Mouse (Mus musculus) forebrain, embryonic 11.5 days (tissue): ENCODE results near the gene Eif4a3. TPM values are rescaled to one million over a fixed set of nuclear protein-coding genes. Genes with fewer than 3 reads are reported as not detected.
A peak's percentile ranks its signal among the peaks of the same experiment; 100 is the strongest.
"Not testable (repeated sequence)": the region's sequence is repeated elsewhere in the genome, so short reads cannot be mapped to it uniquely, and the experiment has no call there.

Source experiments
- ATAC-seq: fragments of 200-750 bp; cut with Nextera tagmentation; replicated peaks from 2 replicates; pipeline ENCODE4 v1.8.0; 2017; ENCODE audit warnings: moderate TSS enrichment; ENCODE audit not compliant: low FRiP score
- DNase-seq: peaks from one replicate; pipeline ENCODE4 v3.0.0-alpha.2; 2017; ENCODE audit warnings: low spot score
- H3K27ac ChIP-seq: fragments of 300-500 bp; sonication (generic); 2 replicates; pipeline ENCODE4 v1.5.1; 2014; ENCODE audit warnings: low read depth, low read length
- H3K27me3 ChIP-seq: fragments of 300-500 bp; sonication (generic); 2 replicates; pipeline ENCODE4 v1.6.1; 2014; ENCODE audit warnings: mild to moderate bottlenecking, low read length, mixed read lengths; ENCODE audit not compliant: control insufficient read depth, insufficient read depth
- H3K36me3 ChIP-seq: fragments of 300-500 bp; sonication (generic); 2 replicates; pipeline ENCODE4 v1.6.1; 2014; ENCODE audit warnings: mild to moderate bottlenecking, low read length, moderate library complexity, mixed read lengths; ENCODE audit not compliant: control insufficient read depth, insufficient read depth
- H3K4me1 ChIP-seq: fragments of 300-500 bp; sonication (generic); replicated peaks from 2 replicates; pipeline ENCODE4 v1.6.1; 2014; ENCODE audit warnings: low read length, mixed read lengths; ENCODE audit not compliant: control insufficient read depth, insufficient read depth
- H3K4me2 ChIP-seq: fragments of 300-500 bp; sonication (generic); 2 replicates; pipeline ENCODE4 v1.6.1; 2014; ENCODE audit warnings: low read depth, mild to moderate bottlenecking, low read length, moderate library complexity, mixed read lengths; ENCODE audit not compliant: severe bottlenecking
- H3K4me3 ChIP-seq: fragments of 300-500 bp; sonication (generic); 2 replicates; pipeline ENCODE4 v1.5.1; 2014; ENCODE audit warnings: low read depth, low read length
- H3K9ac ChIP-seq: fragments of 300-500 bp; sonication (generic); 2 replicates; pipeline ENCODE4 v1.6.1; 2014; ENCODE audit warnings: low read length
- H3K9me3 ChIP-seq: fragments of 300-500 bp; sonication (generic); 2 replicates; pipeline ENCODE4 v1.6.1; 2016; ENCODE audit warnings: low read length, mixed read lengths; ENCODE audit not compliant: control insufficient read depth
- WGBS: fragments of 180-500 bp; shearing (Covaris S2); extraction: QIAGEN DNeasy Blood & Tissue Kit; methylation state at CpG from one replicate; pipeline ENCODE4 v1.1.7; 2014; 5-methylcytosine and 5-hydroxymethylcytosine counted together
- polyA plus RNA-seq: library from polyadenylated mRNA; unstranded; fragments of >200 nt; fragmentation: Nextera tagmentation; extraction: Ambion mirVana; gene quantifications from 2 replicates; pipeline ENCODE4 v1.2.1, GENCODE M21; 2014

The Eif4a3 gene
- polyA plus RNA-seq, 1 experiment from 2014 or later, result 409 TPM

DNA sequence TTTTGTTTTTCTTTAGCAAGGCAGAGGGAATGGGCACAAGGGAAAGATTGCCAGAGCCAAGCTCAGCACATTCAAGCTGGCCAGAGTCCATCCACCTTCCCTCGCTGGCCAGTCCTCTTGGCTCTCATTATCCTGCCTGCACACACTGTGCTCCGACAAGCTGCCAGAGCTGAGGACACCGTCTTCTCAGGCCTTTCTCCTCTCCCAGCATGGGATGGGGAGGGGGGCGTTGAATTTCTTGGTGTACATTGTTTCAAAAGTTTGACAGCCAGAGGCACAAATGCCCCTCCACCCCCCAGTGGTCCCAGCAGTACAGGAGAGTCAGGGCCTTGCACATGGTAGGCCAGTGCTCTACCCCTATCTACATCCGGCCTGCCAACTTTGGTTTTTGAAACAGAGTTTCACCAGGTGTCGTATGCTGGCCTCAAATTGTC lies 32.6 kb downstream of the Eif4a3 start:
- H3K4me2 ChIP-seq, result peak overlapping the region; percentile 96; the same call in 1 of the 2 replicates
- H3K36me3 ChIP-seq, result no peaks in the 10 kb centered on the region
- no peak; the same call in 1 of the 2 replicates for ATAC-seq
- peak overlapping the region; percentile 27; the same call in 1 of the 2 replicates for H3K9ac ChIP-seq
- no peak overlapping the region for H3K27ac ChIP-seq
- WGBS, result 51% methylated on average over 6 of the region's 6 CpGs
- H3K9me3 ChIP-seq, result no peaks in the 10 kb centered on the region
- no peaks in the 10 kb centered on the region for H3K27me3 ChIP-seq
- DNase-seq, result no peak
- H3K4me3 ChIP-seq, result peak overlapping the region; percentile 57; the same call in 1 of the 2 replicates
- peaks cover 6% of the 10 kb centered on the region for H3K4me1 ChIP-seq

DNA sequence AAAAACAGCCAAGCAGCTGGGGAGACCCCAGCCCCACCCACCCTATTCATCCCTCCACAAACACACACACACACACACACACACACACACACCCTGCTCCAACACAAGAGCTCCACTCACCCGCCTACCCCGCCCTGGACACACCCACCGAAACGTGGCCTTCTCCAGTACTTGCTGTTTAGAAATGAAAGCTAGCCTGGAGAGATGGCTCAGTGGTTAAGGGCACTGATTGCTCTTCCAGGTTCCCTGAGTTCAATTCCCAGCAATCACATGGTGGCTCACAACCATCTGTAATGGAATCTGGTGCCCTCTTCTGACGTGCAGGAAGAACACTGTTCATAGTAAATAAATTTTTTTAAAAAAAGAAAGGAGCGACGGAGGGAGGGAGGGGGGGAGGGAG lies 34.1 kb downstream of the Eif4a3 start:
- Histone ChIP-seq H3K9me3 (no peaks in the 10 kb centered on the region), H3K27me3 (no peaks in the 10 kb centered on the region), H3K36me3 (no peaks in the 10 kb centered on the region), H3K4me2 (no peak overlapping the region), H3K4me1 (peaks cover 6% of the 10 kb centered on the region), H3K9ac (no peak overlapping the region), H3K27ac (no peak overlapping the region), H3K4me3 (no peak overlapping the region)
- no peak for DNase-seq
- 76% methylated on average over 7 of the region's 7 CpGs for WGBS
- ATAC-seq, result no peak

DNA sequence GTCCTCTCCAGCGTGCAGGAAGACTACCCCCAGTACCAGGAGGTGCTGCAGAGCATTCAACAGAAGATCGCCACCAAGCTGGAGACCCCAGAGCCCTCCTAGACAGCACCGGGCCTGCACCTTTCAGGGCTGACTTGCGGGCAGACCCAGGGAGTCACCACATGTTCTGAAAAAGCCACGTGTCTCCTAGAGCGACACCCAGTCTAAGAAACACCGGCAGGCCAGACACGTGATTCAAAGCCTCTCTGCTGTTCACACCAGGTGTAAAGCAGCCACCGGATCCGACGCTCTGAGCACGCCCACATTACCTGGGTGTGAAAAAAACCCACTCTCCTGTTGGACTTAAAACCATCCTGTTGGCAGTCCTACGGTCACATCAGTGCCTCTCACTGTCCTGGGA lies 35.5 kb downstream of the Eif4a3 start:
- WGBS, result 92% methylated on average over 13 of the region's 13 CpGs

DNA sequence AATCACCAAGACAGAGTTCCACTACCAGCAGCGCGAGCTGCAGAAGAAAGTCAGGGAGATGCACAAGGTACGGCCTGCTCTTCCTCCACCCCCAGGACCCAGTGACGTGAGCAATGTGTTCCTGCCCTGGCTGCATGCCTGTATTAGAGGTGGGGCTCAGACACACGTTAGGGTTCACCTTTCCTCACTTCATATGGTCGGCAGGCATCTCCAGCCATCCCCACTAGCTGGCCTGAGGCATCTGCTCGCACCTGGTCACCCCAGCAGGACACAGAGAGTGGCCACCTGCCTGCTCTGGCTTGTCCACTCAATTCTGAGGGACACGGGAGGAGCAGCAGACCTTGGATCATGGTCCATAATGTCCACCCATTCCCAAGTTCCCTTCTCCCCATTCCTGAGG lies 39.9 kb downstream of the Eif4a3 start:
- Histone ChIP-seq H3K4me3 (no peak overlapping the region), H3K36me3 (no peaks in the 10 kb centered on the region), H3K27ac (no peak overlapping the region), H3K9me3 (no peaks in the 10 kb centered on the region), H3K9ac (no peak overlapping the region), H3K27me3 (no peaks in the 10 kb centered on the region), H3K4me1 (no peaks in the 10 kb centered on the region), H3K4me2 (no peak overlapping the region)
- 89% methylated on average over 8 of the region's 8 CpGs for WGBS
- no peak for ATAC-seq
- no peak for DNase-seq

More for the DNA sequence above, 35.5 kb downstream of the Eif4a3 start:
- no peaks in the 10 kb centered on the region for H3K27me3 ChIP-seq
- ATAC-seq, result no peak
- no peak overlapping the region for H3K4me2 ChIP-seq
- peaks cover 6% of the 10 kb centered on the region for H3K4me1 ChIP-seq
- DNase-seq, result no peak
- H3K9me3 ChIP-seq, result no peaks in the 10 kb centered on the region
- H3K9ac ChIP-seq, result no peak overlapping the region
- H3K4me3 ChIP-seq, result no peak overlapping the region
- no peak overlapping the region for H3K27ac ChIP-seq
- no peaks in the 10 kb centered on the region for H3K36me3 ChIP-seq

DNA sequence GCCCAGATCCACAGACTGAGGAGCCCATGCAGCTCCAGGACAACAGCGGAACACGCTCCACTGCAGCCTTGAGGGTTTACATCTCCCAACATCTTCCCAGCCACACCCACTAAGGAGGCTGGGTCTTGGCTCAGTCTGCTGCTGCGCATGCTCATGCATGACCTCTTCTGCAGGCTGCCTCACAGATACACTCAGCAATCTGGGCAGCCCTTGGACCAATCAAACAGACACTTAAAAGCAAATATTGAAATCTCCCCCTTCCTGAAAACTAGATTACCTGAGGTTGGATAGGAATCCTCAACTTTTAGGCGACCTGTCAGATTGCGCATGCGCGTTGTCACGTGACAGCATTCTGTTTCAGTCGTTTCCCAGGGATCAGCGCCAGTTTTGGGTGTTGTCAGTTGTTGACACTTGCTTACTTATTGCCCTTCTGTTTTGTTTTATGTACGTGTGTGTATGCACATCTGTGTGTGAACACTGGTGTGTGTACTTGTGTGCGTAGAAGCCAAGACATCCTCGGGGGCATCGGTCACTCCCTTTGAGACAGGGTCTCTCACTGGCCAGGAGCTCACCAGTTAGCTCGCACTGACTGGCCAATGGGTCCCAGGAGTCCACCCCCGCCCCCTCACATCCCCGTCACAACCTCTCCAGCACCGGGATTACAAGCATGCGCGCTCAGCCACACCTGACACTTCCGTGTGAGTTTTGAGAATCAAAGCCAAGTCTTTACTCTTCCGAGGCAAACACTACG lies 41.1 kb downstream of the Eif4a3 start:
- Histone ChIP-seq H3K4me1 (no peaks in the 10 kb centered on the region), H3K27me3 (no peaks in the 10 kb centered on the region), H3K36me3 (no peaks in the 10 kb centered on the region), H3K4me3 (no peak overlapping the region), H3K27ac (no peak overlapping the region), H3K9ac (no peak overlapping the region), H3K9me3 (no peaks in the 10 kb centered on the region), H3K4me2 (peak overlapping the region; percentile 39)
- ATAC-seq (peak; percentile 66), DNase-seq (no peak)
- 69% methylated on average over 23 of the region's 23 CpGs for WGBS

DNA sequence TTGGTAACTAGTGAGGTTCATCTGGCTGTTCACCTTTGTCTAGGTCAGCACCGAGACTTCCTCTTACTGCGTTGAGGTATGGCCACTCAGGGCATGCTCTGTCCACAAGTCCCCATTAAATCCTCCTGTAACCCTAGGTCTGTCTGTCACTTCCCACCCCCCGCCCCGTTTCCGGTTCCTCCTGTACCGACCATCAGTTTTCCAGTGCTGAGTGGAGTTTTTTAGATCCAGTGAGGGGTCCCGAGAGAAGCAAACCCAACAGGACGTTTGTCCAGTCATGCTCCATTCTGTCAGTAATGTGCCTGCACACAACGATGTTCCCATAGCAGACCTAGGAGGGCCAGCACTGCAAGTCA lies 41.7 kb downstream of the Eif4a3 start:
- Histone ChIP-seq H3K27ac (no peak overlapping the region), H3K36me3 (no peaks in the 10 kb centered on the region), H3K4me2 (peak overlapping the region; percentile 39; the same call in 1 of the 2 replicates), H3K9me3 (no peaks in the 10 kb centered on the region), H3K4me1 (peaks cover 2% of the 10 kb centered on the region; the same call in 1 of the 2 replicates), H3K27me3 (no peaks in the 10 kb centered on the region), H3K4me3 (no peak overlapping the region), H3K9ac (no peak overlapping the region)
- DNase-seq (no peak), ATAC-seq (no peak)
- 71% methylated on average over 9 of the region's 9 CpGs for WGBS

DNA sequence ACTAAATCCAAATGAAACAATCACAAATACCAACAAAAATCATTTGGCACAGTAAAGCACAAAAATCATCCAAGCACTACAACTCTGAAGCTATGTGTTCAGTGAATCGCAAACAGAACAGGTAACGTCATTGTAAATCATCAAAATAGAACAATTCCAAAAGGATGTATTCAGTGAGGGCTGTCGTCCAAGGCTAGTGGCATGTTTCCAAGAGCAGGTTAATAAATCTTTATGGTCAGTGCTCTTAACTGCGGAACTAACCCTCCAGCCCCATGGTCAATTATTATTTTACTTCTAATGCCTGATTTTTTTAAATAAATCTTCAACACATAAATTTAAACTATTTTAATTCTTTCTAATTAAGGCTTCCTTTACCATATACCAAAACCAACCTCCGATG lies 43.3 kb downstream of the Eif4a3 start:
- ATAC-seq, DNase-seq, H3K27ac ChIP-seq, H3K27me3 ChIP-seq, H3K36me3 ChIP-seq, H3K9me3 ChIP-seq, H3K4me3 ChIP-seq, H3K4me1 ChIP-seq, H3K9ac ChIP-seq, H3K4me2 ChIP-seq: not testable (repeated sequence)
- WGBS, result 97% methylated on average over 5 of the region's 5 CpGs

DNA sequence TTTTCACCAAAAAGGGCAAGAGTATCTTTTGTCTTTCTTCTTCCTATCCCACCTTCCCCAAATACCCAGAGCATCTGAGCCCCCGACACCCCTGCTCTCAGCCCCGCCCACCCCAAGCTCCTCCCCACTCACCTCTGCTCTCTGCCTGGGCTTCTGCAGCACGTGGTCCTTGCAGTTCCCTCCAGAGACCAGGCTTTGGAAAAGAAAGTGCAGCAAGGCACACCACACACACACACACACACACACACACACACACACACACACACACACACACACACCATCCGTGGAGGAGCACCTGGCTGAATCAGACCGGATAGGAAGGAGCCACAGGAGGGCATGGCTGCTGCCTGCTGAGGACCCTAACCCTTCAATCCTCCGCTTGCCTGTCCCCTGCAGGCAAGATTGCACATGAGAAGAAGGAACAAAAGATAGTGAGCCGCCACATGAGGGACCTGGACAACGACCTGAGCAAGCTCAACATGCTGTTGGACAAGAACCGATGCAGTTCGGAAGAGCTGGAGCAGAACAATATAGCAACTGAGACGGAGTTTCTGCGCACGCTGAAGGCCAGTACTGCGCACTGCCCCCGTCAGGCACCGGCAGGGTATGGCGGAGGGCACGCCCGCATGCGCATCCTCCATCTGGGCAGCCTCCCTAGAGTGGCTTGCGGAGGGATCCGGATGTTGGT lies 46.9 kb downstream of the Eif4a3 start:
- DNase-seq, result peak; percentile 84
- peak overlapping the region; percentile 42 for H3K4me2 ChIP-seq
- peak; percentile 73; the same call in 1 of the 2 replicates for ATAC-seq
- no peaks in the 10 kb centered on the region for H3K9me3 ChIP-seq
- 5% methylated on average over 22 of the region's 22 CpGs for WGBS
- H3K27me3 ChIP-seq, result no peaks in the 10 kb centered on the region
- H3K36me3 ChIP-seq, result no peaks in the 10 kb centered on the region
- no peak overlapping the region for H3K27ac ChIP-seq
- peak overlapping the region; percentile 45 for H3K9ac ChIP-seq
- no peak overlapping the region for H3K4me3 ChIP-seq
- H3K4me1 ChIP-seq, result peaks cover 7% of the 10 kb centered on the region; the same call in 1 of the 2 replicates
